Mouse (Mus musculus) right cerebral cortex, postnatal 25 days (tissue): Measurements from ENCODE around the gene Tarsl2.

Experiments used
- DNase-seq: peaks from one replicate; pipeline ENCODE4 v3.0.0; 2022

Gene Tarsl2

GRCm38 (mm10) chr7:65657490-65658120, 12.9 kb downstream of the Tarsl2 start:
- DNase-seq, result no peak

- no peak for DNase-seq
Measured at GRCm38 (mm10) chr7:65663225-65663790, 18.6 kb downstream of the Tarsl2 start.

GRCm38 (mm10) chr7:65663886-65664285, 19.2 kb downstream of the Tarsl2 start:
- no peak for DNase-seq

- DNase-seq, result no peak
Measured at GRCm38 (mm10) chr7:65667491-65667890, 22.8 kb downstream of the Tarsl2 start.

- DNase-seq, result no peak
Measured at GRCm38 (mm10) chr7:65678050-65678449, 33.4 kb downstream of the Tarsl2 start.

GRCm38 (mm10) chr7:65678900-65679595, 34.4 kb downstream of the Tarsl2 start:
- DNase-seq, result no peak

- no peak for DNase-seq
Measured at GRCm38 (mm10) chr7:65681166-65681565, 36.5 kb downstream of the Tarsl2 start.

- DNase-seq, result no peak
Measured at GRCm38 (mm10) chr7:65684256-65684835, 39.6 kb downstream of the Tarsl2 start.

- no peak for DNase-seq
Measured at GRCm38 (mm10) chr7:65686664-65687063, 42.0 kb downstream of the Tarsl2 start.

GRCm38 (mm10) chr7:65690869-65691268, 46.2 kb downstream of the Tarsl2 start, which contains the start of gene Tm2d3:
TSS of gene Tm2d3 (plus strand) at chr7:65691169.
- no peak for DNase-seq

- DNase-seq, result no peak
Measured at GRCm38 (mm10) chr7:65691929-65692605, 47.4 kb downstream of the Tarsl2 start.

- DNase-seq, result no peak
Measured at GRCm38 (mm10) chr7:65692883-65693282, 48.2 kb downstream of the Tarsl2 start.

- DNase-seq, result peak; percentile 92
Measured at GRCm38 (mm10) chr7:65693301-65693821, 48.7 kb downstream of the Tarsl2 start.

- no peak for DNase-seq
Measured at GRCm38 (mm10) chr7:65696450-65696849, 51.8 kb downstream of the Tarsl2 start.

- no peak for DNase-seq
Measured at GRCm38 (mm10) chr7:65702076-65702475, 57.4 kb downstream of the Tarsl2 start.

- DNase-seq, result peak; percentile 73
Measured at GRCm38 (mm10) chr7:65704818-65705242, 60.1 kb downstream of the Tarsl2 start.

- no peak for DNase-seq
Measured at GRCm38 (mm10) chr7:65708506-65708905, 63.8 kb downstream of the Tarsl2 start.

GRCm38 (mm10) chr7:65710301-65710700, 65.6 kb downstream of the Tarsl2 start:
- no peak for DNase-seq

- no peak for DNase-seq
Measured at GRCm38 (mm10) chr7:65713782-65714181, 69.1 kb downstream of the Tarsl2 start.

GRCm38 (mm10) chr7:65714304-65714703, 69.6 kb downstream of the Tarsl2 start:
- no peak for DNase-seq

- no peak for DNase-seq
Measured at GRCm38 (mm10) chr7:65734024-65734423, 89.3 kb downstream of the Tarsl2 start.

- DNase-seq, result no peak
Measured at GRCm38 (mm10) chr7:65735261-65735660, 90.6 kb downstream of the Tarsl2 start.
